Comparison of ENCODE assay signal across 8 mouse cellular contexts in the genomic region with DNA sequence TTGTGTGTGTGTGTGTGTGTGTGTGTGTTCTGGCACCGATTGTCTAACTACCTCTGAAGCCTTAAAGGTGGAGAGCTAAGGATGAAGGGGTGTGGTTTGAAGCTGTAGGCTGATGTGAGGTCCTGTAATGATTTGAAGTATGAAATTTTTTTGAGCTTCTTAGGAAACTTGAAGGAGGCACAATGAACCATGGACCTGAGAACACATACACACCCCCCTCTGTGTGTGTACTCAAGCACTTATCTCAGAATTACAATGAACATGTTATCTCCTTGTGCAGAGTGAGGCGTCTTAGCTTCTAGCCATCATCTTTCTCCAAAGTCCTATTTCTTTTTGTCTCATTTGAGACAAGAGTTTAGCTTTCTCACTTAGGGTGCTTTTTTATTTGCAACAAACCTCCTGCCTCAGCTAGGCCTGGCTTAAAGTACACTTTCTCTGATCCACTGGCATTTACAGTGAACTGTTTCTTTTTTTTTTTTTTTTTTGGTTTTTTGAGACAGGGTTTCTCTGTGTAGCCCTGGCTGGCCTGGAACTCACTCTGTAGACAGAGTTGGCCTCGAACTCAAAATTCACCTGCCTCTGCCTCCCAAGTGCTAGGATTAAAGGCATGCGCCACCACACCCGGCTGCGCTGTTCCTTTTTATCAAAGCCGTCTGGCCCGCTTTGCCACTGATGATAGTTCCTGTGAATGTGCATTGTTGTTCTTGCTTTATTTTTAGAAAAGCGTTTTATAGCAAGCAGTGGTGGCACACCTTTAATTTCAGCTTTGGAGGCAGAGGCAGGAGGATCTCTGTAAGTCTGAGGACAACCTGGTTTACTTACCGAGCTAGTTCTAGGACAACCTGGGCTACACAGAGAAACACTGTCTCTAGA. TPM values are rescaled to one million over a fixed set of nuclear protein-coding genes. Genes with fewer than 3 reads are reported as not detected.
DNase-seq lines count a peak whose midpoint lies in the region; ATAC-seq lines count a peak whose summit lies in the region.

No protein-coding gene starts in this region.

- no peaks in the 10 kb centered on the region for H3K27me3 ChIP-seq in heart, embryonic 15.5 days
- H3K27me3 ChIP-seq in hindbrain, embryonic 12.5 days = no peaks in the 10 kb centered on the region
- H3K27me3 ChIP-seq in midbrain, embryonic 10.5 days (ENCODE audit: low read depth, poor library complexity, severe bottlenecking) = no peaks in the 10 kb centered on the region

- DNase-seq in heart, adult 11 months = no peak
- DNase-seq in R1 (ENCODE audit: low read depth, low spot score) = peak; percentile 71
- DNase-seq in midbrain, embryonic 10.5 days (ENCODE audit: low spot score) = no peak
- DNase-seq in layer of hippocampus, postnatal 25 days (ENCODE audit: extremely low spot score in 1 of 2, low spot score in 1 of 2) = no peak
- DNase-seq in adrenal gland, adult 2 months = no peak
- DNase-seq in right cerebral cortex, postnatal 36 days (ENCODE audit: low spot score in 2 of 2) = no peak

- H3K27ac ChIP-seq in heart, embryonic 15.5 days = peak overlapping the region; percentile 88
- H3K27ac ChIP-seq in hindbrain, embryonic 12.5 days = peak overlapping the region; percentile 71
- H3K27ac ChIP-seq in midbrain, embryonic 10.5 days (replicated peaks) = peak overlapping the region; percentile 84

- peak overlapping the region; percentile 75 for H3K4me2 ChIP-seq in heart, embryonic 15.5 days
- peak overlapping the region; percentile 82 for H3K4me2 ChIP-seq in hindbrain, embryonic 12.5 days (replicated peaks)

- H3K4me1 ChIP-seq in heart, embryonic 15.5 days (replicated peaks) = peaks cover 30% of the 10 kb centered on the region
- peaks cover 30% of the 10 kb centered on the region for H3K4me1 ChIP-seq in hindbrain, embryonic 12.5 days
- peaks cover 44% of the 10 kb centered on the region for H3K4me1 ChIP-seq in midbrain, embryonic 10.5 days

- H3K9ac ChIP-seq in heart, embryonic 15.5 days = no peak overlapping the region; the same call in 1 of the 2 replicates
- peak overlapping the region; percentile 61; the same call in 1 of the 2 replicates for H3K9ac ChIP-seq in hindbrain, embryonic 12.5 days

- no peaks in the 10 kb centered on the region for H3K36me3 ChIP-seq in heart, embryonic 15.5 days
- H3K36me3 ChIP-seq in hindbrain, embryonic 12.5 days = no peaks in the 10 kb centered on the region
- no peaks in the 10 kb centered on the region for H3K36me3 ChIP-seq in midbrain, embryonic 10.5 days

- 72% methylated on average over 10 of the region's 10 CpGs for WGBS in heart, embryonic 15.5 days
- WGBS in hindbrain, embryonic 12.5 days = 84% methylated on average over 10 of the region's 10 CpGs
- 77% methylated on average over 10 of the region's 10 CpGs for WGBS in midbrain, embryonic 10.5 days

- no peak for ATAC-seq in heart, embryonic 15.5 days (replicated peaks; ENCODE audit: insufficient number of reproducible peaks, insufficient read depth, low FRiP score, low read depth)
- ATAC-seq in hindbrain, embryonic 12.5 days (ENCODE audit: low FRiP score) = no peak

- no peaks in the 10 kb centered on the region for H3K9me3 ChIP-seq in heart, embryonic 15.5 days (replicated peaks)
- H3K9me3 ChIP-seq in hindbrain, embryonic 12.5 days (replicated peaks) = no peaks in the 10 kb centered on the region
- no peaks in the 10 kb centered on the region for H3K9me3 ChIP-seq in midbrain, embryonic 10.5 days (replicated peaks)

- H3K4me3 ChIP-seq in heart, embryonic 15.5 days = peak overlapping the region; percentile 52
- H3K4me3 ChIP-seq in hindbrain, embryonic 12.5 days = peak overlapping the region; percentile 47
- peak overlapping the region; percentile 64 for H3K4me3 ChIP-seq in midbrain, embryonic 10.5 days

RNA-seq across cellular contexts. Expression of gene Bcat2, which starts 1.1 kb away (rescaled TPM):
- 79.4 and 84.5 TPM in 2 replicates for polyA plus RNA-seq in heart, embryonic 15.5 days (2015; fragmentation: Nextera tagmentation; extraction: Ambion mirVana)
- polyA plus RNA-seq in hindbrain, embryonic 12.5 days (2016; fragmentation: Nextera tagmentation; extraction: Ambion mirVana) = 35.2 and 36.9 TPM in 2 replicates
- polyA plus RNA-seq in midbrain, embryonic 10.5 days (2016; fragmentation: Nextera tagmentation; extraction: Ambion mirVana) = 32.2 and 38.2 TPM in 2 replicates
- total RNA-seq in layer of hippocampus, postnatal 25 days (2021) = 10 to 100 TPM; 20.5 to 23.4 TPM
- 100 to 1,000 TPM; 213 to 292 TPM for total RNA-seq in adrenal gland, adult 2 months (2021)
- polyA plus RNA-seq in adrenal gland, adult 2 months (2012; rRNA removed) = 166 and 170 TPM in 2 replicates

RNA-seq across cellular contexts. Expression of gene Hsd17b14, which starts 14.1 kb away (rescaled TPM):
- polyA plus RNA-seq in heart, embryonic 15.5 days (2015; fragmentation: Nextera tagmentation; extraction: Ambion mirVana) = 0.24 and 0.82 TPM in 2 replicates
- 0.70 and 0.79 TPM in 2 replicates for polyA plus RNA-seq in hindbrain, embryonic 12.5 days (2016; fragmentation: Nextera tagmentation; extraction: Ambion mirVana)
- polyA plus RNA-seq in midbrain, embryonic 10.5 days (2016; fragmentation: Nextera tagmentation; extraction: Ambion mirVana) = 0.43 and 0.55 TPM in 2 replicates
- under 1 TPM in 1 of 2 experiments, not detected in 1; 0.54 TPM for total RNA-seq in layer of hippocampus, postnatal 25 days (2021)
- 1 to 10 TPM; 2.3 TPM for total RNA-seq in adrenal gland, adult 2 months (2021)
- polyA plus RNA-seq in adrenal gland, adult 2 months (2012; rRNA removed) = 1.5 and 2.3 TPM in 2 replicates

RNA-seq across cellular contexts. Expression of gene Plekha4, which starts 42.7 kb away (rescaled TPM):
- polyA plus RNA-seq in heart, embryonic 15.5 days (2015; fragmentation: Nextera tagmentation; extraction: Ambion mirVana) = 1.0 and 2.6 TPM in 2 replicates
- 1.9 and 3.8 TPM in 2 replicates for polyA plus RNA-seq in hindbrain, embryonic 12.5 days (2016; fragmentation: Nextera tagmentation; extraction: Ambion mirVana)
- 0.78 and 1.1 TPM in 2 replicates for polyA plus RNA-seq in midbrain, embryonic 10.5 days (2016; fragmentation: Nextera tagmentation; extraction: Ambion mirVana)
- under 1 TPM; 0.47 TPM for total RNA-seq in layer of hippocampus, postnatal 25 days (2021)
- 1 to 10 TPM; 3.0 to 5.9 TPM for total RNA-seq in adrenal gland, adult 2 months (2021)
- 9.8 and 15.6 TPM in 2 replicates for polyA plus RNA-seq in adrenal gland, adult 2 months (2012; rRNA removed)

RNA-seq across cellular contexts. Expression of gene Ppp1r15a, which starts 42.8 kb away (rescaled TPM):
- 25.3 and 37.6 TPM in 2 replicates for polyA plus RNA-seq in heart, embryonic 15.5 days (2015; fragmentation: Nextera tagmentation; extraction: Ambion mirVana)
- 16.7 and 19.2 TPM in 2 replicates for polyA plus RNA-seq in hindbrain, embryonic 12.5 days (2016; fragmentation: Nextera tagmentation; extraction: Ambion mirVana)
- 15.0 and 18.6 TPM in 2 replicates for polyA plus RNA-seq in midbrain, embryonic 10.5 days (2016; fragmentation: Nextera tagmentation; extraction: Ambion mirVana)
- 10 to 100 TPM; 19.6 to 21.6 TPM for total RNA-seq in layer of hippocampus, postnatal 25 days (2021)
- 10 to 100 TPM; 49.0 to 57.8 TPM for total RNA-seq in adrenal gland, adult 2 months (2021)
- 49.5 and 49.7 TPM in 2 replicates for polyA plus RNA-seq in adrenal gland, adult 2 months (2012; rRNA removed)

RNA-seq across cellular contexts. Expression of gene Fgf21, which starts 46.5 kb away (rescaled TPM):
- 0.13 and 1.2 TPM in 2 replicates for polyA plus RNA-seq in heart, embryonic 15.5 days (2015; fragmentation: Nextera tagmentation; extraction: Ambion mirVana)
- polyA plus RNA-seq in hindbrain, embryonic 12.5 days (2016; fragmentation: Nextera tagmentation; extraction: Ambion mirVana) = 0.45 TPM in 1 of 2 replicates, not detected in the other
- polyA plus RNA-seq in midbrain, embryonic 10.5 days (2016; fragmentation: Nextera tagmentation; extraction: Ambion mirVana) = not detected in 2 replicates
- total RNA-seq in layer of hippocampus, postnatal 25 days (2021) = not detected
- not detected for total RNA-seq in adrenal gland, adult 2 months (2021)
- 0.15 and 0.16 TPM in 2 replicates for polyA plus RNA-seq in adrenal gland, adult 2 months (2012; rRNA removed)
